Mouse (Mus musculus) retina, postnatal 1 day (tissue): ENCODE results near the gene 1700018F24Rik.
A peak's percentile ranks its signal among the peaks of the same experiment; 100 is the strongest.
"Not testable (repeated sequence)": the region's sequence is repeated elsewhere in the genome, so short reads cannot be mapped to it uniquely, and the experiment has no call there.

Experiments
- DNase-seq: peaks from one replicate; pipeline ENCODE4 v3.0.0-alpha.2; 2012

1700018F24Rik gene

DNA sequence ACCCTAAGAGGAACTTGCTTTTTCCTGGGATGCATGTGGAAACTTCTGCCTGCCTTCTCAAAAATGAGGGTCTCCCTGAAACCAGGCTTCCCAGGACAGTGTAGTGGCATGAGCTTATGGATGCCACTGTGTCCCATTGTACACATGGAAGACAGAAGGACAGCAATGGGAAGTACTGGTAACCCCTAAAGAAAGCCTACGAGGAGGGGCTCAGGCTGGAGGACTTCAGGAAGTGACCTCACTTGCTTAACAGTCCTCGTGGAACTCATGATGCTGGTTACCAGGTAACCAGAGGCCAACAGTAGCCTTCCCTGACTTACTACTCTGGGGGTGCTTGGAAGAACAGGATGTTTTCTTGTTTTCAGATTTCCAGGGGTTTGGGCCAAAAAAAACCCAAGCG is at the start of gene 1700018F24Rik:
Gene 1700018F24Rik, plus strand, starts transcription at position 301 of the 400 bp plus-strand sequence.
- not testable (repeated sequence) for DNase-seq

DNA sequence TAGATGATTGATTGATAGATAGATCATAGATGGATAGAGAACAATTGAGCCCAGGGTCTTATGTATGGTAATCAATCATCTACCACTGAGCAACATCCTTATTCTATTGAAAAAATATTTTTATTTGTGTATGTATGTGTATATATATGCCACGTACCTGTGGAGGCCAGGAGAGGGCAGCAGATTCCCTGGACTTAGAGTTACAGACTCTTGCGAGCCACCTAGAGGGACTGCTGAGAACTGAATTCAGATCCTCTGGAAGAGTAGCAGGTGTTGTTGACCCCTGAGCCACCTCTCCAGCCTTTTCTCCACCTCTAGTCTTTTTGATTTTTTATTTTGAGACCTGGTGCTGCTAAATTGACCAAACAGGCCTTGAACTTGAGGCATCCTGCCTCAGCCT is 44.3 kb upstream of the 1700018F24Rik start:
- peak; percentile 42 for DNase-seq

- DNase-seq: no peak
Observed at GRCm38 (mm10) chr5:145003362-145003761, 39.4 kb upstream of the 1700018F24Rik start.

DNA sequence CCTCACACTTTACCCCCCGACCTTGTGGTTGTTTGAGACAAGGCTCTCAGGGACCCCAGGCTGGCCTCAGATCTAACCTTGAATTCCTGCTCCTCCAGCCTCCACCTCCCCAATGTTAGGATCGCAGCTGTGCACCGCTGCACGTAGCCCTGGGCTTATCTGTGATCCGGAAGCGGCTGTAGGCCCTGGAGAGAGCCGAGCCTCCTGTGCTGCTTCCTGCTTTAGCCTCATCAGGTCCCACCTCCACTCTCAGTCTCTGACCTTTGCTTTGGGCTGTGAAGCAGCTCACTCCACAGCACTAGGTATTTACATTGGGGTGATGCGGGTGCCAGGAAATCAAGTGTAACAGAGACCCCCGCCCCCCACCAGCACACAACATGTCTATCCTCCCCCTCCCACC is 38.3 kb upstream of the 1700018F24Rik start:
- DNase-seq: no peak

- DNase-seq: no peak
Observed at GRCm38 (mm10) chr5:145005596-145005995, 37.2 kb upstream of the 1700018F24Rik start.

GRCm38 (mm10) chr5:145008878-145009659 is 33.7 kb upstream of the 1700018F24Rik start:
- no peak for DNase-seq

DNA sequence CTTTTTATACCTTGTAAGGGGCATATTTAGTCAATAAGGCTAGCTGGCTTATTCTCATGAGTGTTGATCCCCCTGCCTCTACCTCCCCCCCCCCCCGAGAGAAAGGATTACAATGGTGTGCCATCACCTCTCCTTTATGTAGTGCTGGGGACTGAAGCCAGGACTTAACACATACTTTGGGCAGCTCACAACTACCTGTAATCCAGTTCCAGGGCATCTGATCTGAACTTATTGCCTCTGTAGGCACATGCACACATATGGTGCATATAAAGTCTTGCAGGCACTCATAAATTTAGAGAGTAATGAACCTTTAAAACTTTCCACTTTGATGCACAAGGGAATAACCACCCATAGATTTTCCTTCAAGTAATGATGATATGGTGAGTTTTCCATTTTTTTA is 28.5 kb upstream of the 1700018F24Rik start:
- DNase-seq: no peak

DNA sequence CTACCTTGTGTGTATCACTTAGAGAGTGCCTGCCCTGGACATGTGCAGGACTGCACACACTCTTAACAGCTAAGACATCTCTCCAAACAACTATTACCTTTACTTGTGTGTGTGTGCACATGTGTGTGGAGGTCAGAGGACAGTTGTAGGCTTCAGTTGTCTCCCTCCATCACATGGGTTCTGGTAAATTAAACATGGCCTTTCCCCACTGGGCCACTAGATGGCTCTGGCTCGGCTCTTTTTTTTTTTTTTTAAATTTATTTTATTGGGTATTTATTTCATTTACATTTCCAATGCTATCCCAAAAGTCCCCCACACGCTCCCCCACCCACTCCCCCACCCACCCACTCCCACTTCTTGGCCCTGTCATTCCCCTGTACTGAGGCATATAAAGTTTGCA is 26.0 kb upstream of the 1700018F24Rik start:
- DNase-seq: not testable (repeated sequence)

DNA sequence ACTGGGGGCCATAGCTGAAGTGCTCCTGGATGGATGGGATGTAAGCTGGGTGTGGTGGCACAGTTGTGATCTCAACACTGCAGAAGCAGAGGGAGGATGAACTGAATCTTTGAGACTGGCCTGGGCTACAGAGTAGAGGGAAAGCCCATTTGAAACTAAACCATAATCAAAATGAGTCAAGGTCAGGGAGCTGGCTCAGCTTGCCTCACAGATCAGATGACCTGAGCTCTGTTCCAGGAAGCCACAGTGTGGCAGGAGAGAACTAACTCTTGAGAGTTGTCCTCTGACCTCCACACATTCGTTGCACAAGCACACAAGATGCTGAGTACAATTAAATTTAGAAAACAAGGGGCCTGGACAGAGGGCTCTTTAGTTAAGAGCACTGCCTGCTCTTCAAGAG is 22.5 kb upstream of the 1700018F24Rik start:
- DNase-seq: not testable (repeated sequence)

DNA sequence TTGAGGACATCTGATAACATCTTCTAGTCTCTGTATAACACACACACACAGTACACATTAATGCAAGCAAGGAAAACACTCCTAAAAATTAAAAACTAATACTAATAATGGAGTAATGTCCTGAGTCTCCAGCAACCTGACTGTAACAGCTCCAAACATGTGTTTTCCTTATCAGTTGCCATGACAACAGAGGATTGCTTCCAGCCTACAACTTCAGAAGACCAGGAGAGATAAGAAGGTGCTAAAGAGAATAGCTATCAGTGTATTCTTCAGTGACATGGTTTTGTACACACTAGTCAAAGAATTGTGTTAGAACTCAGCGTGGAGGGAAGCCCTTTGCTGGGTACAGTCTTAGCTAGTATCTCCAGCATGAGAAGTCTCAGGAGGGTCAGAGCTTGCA is 22.1 kb upstream of the 1700018F24Rik start:
- DNase-seq: not testable (repeated sequence)

GRCm38 (mm10) chr5:145030476-145030875 is 12.3 kb upstream of the 1700018F24Rik start:
- DNase-seq: not testable (repeated sequence)

- DNase-seq: not testable (repeated sequence)
Observed at GRCm38 (mm10) chr5:145032391-145032790, 10.4 kb upstream of the 1700018F24Rik start, which contains the start of gene Gm4871. Gene Gm4871, minus strand, starts transcription at chr5:145032754.

GRCm38 (mm10) chr5:145041628-145042027 is 1.2 kb upstream of the 1700018F24Rik start:
- peak; percentile 11 for DNase-seq

DNA sequence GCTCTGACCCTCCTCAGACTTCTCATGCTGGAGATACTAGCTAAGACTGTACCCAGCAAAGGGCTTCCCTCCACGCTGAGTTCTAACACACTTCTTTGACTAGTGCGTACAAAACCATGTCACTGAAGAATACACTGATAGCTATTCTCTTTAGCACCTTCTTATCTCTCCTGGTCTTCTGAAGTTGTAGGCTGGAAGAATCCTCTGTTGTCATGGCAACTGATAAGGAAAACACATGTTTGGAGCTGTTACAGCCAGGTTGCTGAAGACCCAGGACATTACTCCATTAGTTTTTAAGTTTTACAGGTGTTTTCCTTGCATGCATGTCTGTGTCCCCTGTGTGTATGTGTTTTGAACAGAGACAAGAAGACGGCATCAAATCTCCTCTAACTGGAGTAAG is 11.4 kb downstream of the 1700018F24Rik start:
- DNase-seq: not testable (repeated sequence)

DNA sequence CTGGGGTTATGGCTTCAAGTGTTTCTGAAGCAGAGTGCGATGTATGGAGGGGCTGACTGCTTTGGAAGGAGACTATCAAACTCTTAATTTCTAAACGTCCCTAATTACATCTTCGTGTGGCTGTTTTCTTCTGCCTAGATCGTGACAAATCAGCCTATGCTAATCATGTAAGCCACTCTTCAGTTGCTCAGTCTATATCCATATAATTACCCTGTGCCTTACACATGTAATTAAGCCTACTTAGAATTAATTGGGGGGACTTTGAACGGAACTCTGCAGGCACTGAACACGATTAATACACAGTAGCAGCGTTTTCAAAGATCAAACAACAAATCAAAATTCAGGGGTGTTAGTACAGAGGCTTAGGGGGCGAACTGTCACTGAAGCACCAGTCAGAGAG is 15.1 kb downstream of the 1700018F24Rik start:
- peak; percentile 15 for DNase-seq

GRCm38 (mm10) chr5:145058722-145059121 is 15.9 kb downstream of the 1700018F24Rik start:
- no peak for DNase-seq

- no peak for DNase-seq
Observed at GRCm38 (mm10) chr5:145059524-145059923, 16.7 kb downstream of the 1700018F24Rik start.

DNA sequence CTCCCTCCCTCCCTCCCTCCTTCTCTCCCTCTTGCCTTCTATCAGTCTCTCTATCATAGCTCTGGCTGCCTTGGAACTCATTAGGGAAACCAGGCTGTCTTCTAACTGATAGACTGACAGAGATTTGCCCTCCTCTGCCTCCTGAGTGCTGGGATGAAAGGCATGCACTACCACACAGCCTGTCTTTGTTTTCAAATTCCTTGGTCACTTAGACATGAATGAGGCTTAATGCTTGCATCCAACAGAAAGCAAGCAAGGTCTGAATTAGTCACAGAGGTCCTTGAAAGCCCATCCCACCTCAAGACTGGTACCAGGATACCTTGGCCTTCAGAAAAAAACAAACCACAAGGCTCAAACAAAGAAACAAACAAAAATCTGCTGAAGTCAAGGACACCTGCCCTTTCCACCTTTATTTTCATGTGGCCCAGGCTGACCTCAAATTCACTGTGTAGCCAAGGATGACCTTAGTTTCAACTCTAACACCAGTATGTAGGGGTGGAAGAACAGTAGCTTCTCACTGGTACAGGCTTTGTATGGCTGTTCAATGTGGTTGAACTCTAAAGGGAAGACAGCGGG is 22.1 kb downstream of the 1700018F24Rik start:
- DNase-seq: no peak

GRCm38 (mm10) chr5:145068863-145069262 is 26.1 kb downstream of the 1700018F24Rik start:
- no peak for DNase-seq

DNA sequence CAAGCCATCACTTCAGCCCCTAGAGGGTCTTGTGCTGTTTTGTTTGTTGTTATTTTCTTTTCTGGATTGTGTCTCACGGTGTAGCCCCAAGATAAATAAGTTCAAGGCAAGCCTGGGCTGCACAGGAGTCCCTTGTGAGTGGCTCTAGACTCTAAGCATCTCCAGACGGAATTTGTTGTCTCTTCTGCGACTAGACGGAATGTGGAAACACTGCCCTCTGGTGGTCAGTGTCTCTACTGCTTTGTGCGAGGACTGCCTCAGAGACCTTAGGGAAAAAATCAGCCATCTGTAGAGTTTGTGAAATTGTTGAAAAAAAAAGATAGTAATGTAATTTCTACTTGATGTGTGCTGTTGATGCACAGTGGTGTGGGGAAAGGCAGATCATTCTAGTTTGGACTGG is 26.9 kb downstream of the 1700018F24Rik start:
- peak; percentile 83 for DNase-seq

DNA sequence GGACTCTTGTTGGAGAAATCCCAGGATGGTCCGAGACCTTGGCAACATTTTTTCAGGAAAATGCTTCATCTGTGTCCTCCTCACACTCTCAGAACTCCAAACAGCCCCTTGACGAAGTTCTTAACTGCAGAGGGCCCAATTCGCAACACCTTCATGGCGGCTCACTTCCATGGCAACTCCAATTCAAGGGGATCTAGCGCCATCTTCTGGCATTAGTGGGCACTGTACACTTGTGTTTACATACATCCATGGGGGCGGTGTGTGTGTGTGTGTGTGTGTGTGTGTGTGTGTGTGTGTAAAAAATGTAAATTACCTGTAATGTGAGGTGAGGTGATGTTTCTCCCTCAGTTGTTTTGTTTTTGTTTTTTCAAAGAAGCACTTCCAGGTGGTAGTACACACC is 28.6 kb downstream of the 1700018F24Rik start:
- peak; percentile 55 for DNase-seq

- no peak for DNase-seq
Observed at GRCm38 (mm10) chr5:145075081-145075480, 32.3 kb downstream of the 1700018F24Rik start.

GRCm38 (mm10) chr5:145081866-145082613 is 39.2 kb downstream of the 1700018F24Rik start:
- no peak for DNase-seq

DNA sequence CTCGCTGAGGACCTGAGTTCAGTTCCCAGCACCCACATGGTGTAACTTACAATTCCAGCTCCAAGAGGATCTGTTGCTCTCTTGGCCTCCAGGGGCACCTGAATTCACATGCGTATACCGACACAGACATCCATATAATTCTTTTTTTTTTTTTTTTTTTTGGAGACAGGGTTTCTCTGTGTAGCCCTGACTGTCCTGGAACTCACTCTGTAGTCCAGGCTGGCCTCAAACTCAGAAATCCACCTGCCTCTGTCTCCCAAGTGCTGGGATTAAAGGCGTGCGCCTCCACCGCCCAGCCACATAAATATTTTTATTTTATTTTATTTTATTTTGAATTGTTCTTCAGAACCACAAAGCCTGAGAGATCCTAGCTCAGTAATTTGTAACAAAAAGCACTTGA is 40.4 kb downstream of the 1700018F24Rik start:
- DNase-seq: not testable (repeated sequence)
